Mouse (Mus musculus): ENCODE data around the gene Klf15. TPM values are rescaled to one million over a fixed set of nuclear protein-coding genes. Genes with fewer than 3 reads are reported as not detected.

Klf15 gene
- polyA plus RNA-seq, 1 experiment from 2014 or later, result 5.9 TPM

- Histone ChIP-seq H3K36me3 (no peaks in the 10 kb centered on the region), H3K4me1 (peaks cover 29% of the 10 kb centered on the region), H3K9me3 (no peaks in the 10 kb centered on the region), H3K9ac (no peak overlapping the region), H3K27me3 (no peaks in the 10 kb centered on the region), H3K4me3 (no peak overlapping the region), H3K27ac (no peak overlapping the region), H3K4me2 (no peak overlapping the region)
- WGBS, result 83% methylated on average over 3 of the region's 3 CpGs
- no peak for ATAC-seq (ENCODE audit: insufficient number of reproducible peaks, low FRiP score, low TSS enrichment, low read depth)
These were observed 13.5 kb downstream of the Klf15 start for GRCm38 (mm10) chr6:90475854-90476212.

- H3K4me3 ChIP-seq, result no peak overlapping the region
- no peaks in the 10 kb centered on the region for H3K27me3 ChIP-seq
- no peak overlapping the region for H3K9ac ChIP-seq
- H3K4me1 ChIP-seq, result peaks cover 17% of the 10 kb centered on the region
- WGBS, result 44% methylated on average over 14 of the region's 14 CpGs
- no peak; the same call in 1 of the 2 replicates for ATAC-seq (ENCODE audit: insufficient number of reproducible peaks, low FRiP score, low TSS enrichment, low read depth)
- H3K36me3 ChIP-seq, result no peaks in the 10 kb centered on the region
- H3K4me2 ChIP-seq, result no peak overlapping the region
- no peaks in the 10 kb centered on the region for H3K9me3 ChIP-seq
- no peak overlapping the region for H3K27ac ChIP-seq
These were observed 14.7 kb downstream of the Klf15 start for GRCm38 (mm10) chr6:90476941-90477518.

GRCm38 (mm10) chr6:90484249-90484648 lies 21.9 kb downstream of the Klf15 start:
- Histone ChIP-seq H3K4me1 (peaks cover 3% of the 10 kb centered on the region; the same call in 1 of the 2 replicates), H3K27me3 (0 out of 2 replicates have a peak, but pooled peaks cover 2% of the 10 kb centered on the region), H3K36me3 (no peaks in the 10 kb centered on the region), H3K4me3 (no peak overlapping the region), H3K27ac (no peak overlapping the region), H3K9me3 (no peaks in the 10 kb centered on the region), H3K9ac (no peak overlapping the region), H3K4me2 (no peak overlapping the region)
- 39% methylated on average over 3 of the region's 3 CpGs for WGBS
- no peak for ATAC-seq (ENCODE audit: insufficient number of reproducible peaks, low FRiP score, low TSS enrichment, low read depth)

- no peak overlapping the region for H3K9ac ChIP-seq
- H3K4me3 ChIP-seq, result no peak overlapping the region
- H3K27me3 ChIP-seq, result 0 out of 2 replicates have a peak, but pooled peaks cover 2% of the 10 kb centered on the region
- 89% methylated on average over 5 of the region's 5 CpGs for whole genome bisulfite sequencing
- no peak for ATAC-seq (ENCODE audit: insufficient number of reproducible peaks, low FRiP score, low TSS enrichment, low read depth)
- no peaks in the 10 kb centered on the region for H3K9me3 ChIP-seq
- no peak overlapping the region for H3K27ac ChIP-seq
- H3K4me2 ChIP-seq, result no peak overlapping the region
- H3K36me3 ChIP-seq, result no peaks in the 10 kb centered on the region
- peaks cover 3% of the 10 kb centered on the region; the same call in 1 of the 2 replicates for H3K4me1 ChIP-seq
These were observed 22.5 kb downstream of the Klf15 start for GRCm38 (mm10) chr6:90484876-90485275.

- Histone ChIP-seq H3K27ac (no peak within 1 kb of the TSS), H3K4me3 (no peak within 1 kb of the TSS), H3K9me3 (no peaks in the 10 kb centered on the region), H3K27me3 (0 out of 2 replicates have a peak, but pooled peaks cover 2% of the 10 kb centered on the region), H3K36me3 (no peaks in the 10 kb centered on the region), H3K4me2 (no peak within 1 kb of the TSS), H3K4me1 (peaks cover 3% of the 10 kb centered on the region; the same call in 1 of the 2 replicates), H3K9ac (no peak within 1 kb of the TSS)
- 78% methylated on average over 12 of the region's 12 CpGs for WGBS
- no peak for ATAC-seq (ENCODE audit: insufficient number of reproducible peaks, low FRiP score, low TSS enrichment, low read depth)
These were observed 24.0 kb downstream of the Klf15 start, which contains the start of gene Aldh1l1 for GRCm38 (mm10) chr6:90486176-90486921. TSS of gene Aldh1l1 (plus strand) at chr6:90486427.

GRCm38 (mm10) chr6:90487531-90487930 lies 25.2 kb downstream of the Klf15 start:
- Histone ChIP-seq H3K36me3 (no peaks in the 10 kb centered on the region), H3K9me3 (no peaks in the 10 kb centered on the region), H3K4me1 (peaks cover 3% of the 10 kb centered on the region; the same call in 1 of the 2 replicates), H3K27ac (no peak overlapping the region), H3K27me3 (0 out of 2 replicates have a peak, but pooled peaks cover 2% of the 10 kb centered on the region), H3K9ac (no peak overlapping the region), H3K4me2 (no peak overlapping the region), H3K4me3 (no peak overlapping the region)
- ATAC-seq (ENCODE audit: insufficient number of reproducible peaks, low FRiP score, low TSS enrichment, low read depth), result no peak
- WGBS, result 74% methylated on average over 1 of the region's 1 CpGs

GRCm38 (mm10) chr6:90489532-90489931 lies 27.2 kb downstream of the Klf15 start:
- no peak for ATAC-seq (ENCODE audit: insufficient number of reproducible peaks, low FRiP score, low TSS enrichment, low read depth)
- H3K9ac ChIP-seq, result no peak overlapping the region
- no peak overlapping the region for H3K4me3 ChIP-seq
- 0 out of 2 replicates have a peak, but pooled peaks cover 2% of the 10 kb centered on the region for H3K27me3 ChIP-seq
- no peaks in the 10 kb centered on the region for H3K36me3 ChIP-seq
- H3K4me1 ChIP-seq, result peaks cover 3% of the 10 kb centered on the region; the same call in 1 of the 2 replicates
- H3K27ac ChIP-seq, result no peak overlapping the region
- no peaks in the 10 kb centered on the region for H3K9me3 ChIP-seq
- H3K4me2 ChIP-seq, result no peak overlapping the region
- 87% methylated on average over 3 of the region's 3 CpGs for WGBS

- WGBS, result 57% methylated on average over 2 of the region's 2 CpGs
- ATAC-seq (ENCODE audit: insufficient number of reproducible peaks, low FRiP score, low TSS enrichment, low read depth), result no peak
These were observed 28.6 kb downstream of the Klf15 start for GRCm38 (mm10) chr6:90490976-90491375.

GRCm38 (mm10) chr6:90491956-90492744 lies 29.8 kb downstream of the Klf15 start:
- H3K9me3 ChIP-seq, result no peaks in the 10 kb centered on the region
- 81% methylated on average over 10 of the region's 10 CpGs for WGBS
- no peak overlapping the region for H3K27ac ChIP-seq
- no peak for ATAC-seq (ENCODE audit: insufficient number of reproducible peaks, low FRiP score, low TSS enrichment, low read depth)
- H3K27me3 ChIP-seq, result no peaks in the 10 kb centered on the region
- H3K4me1 ChIP-seq, result peaks cover 10% of the 10 kb centered on the region
- H3K4me3 ChIP-seq, result no peak overlapping the region
- H3K36me3 ChIP-seq, result no peaks in the 10 kb centered on the region
- H3K9ac ChIP-seq, result no peak overlapping the region
- H3K4me2 ChIP-seq, result no peak overlapping the region

More at GRCm38 (mm10) chr6:90490976-90491375, 28.6 kb downstream of the Klf15 start:
- Histone ChIP-seq H3K4me1 (peaks cover 12% of the 10 kb centered on the region), H3K9ac (no peak overlapping the region), H3K27ac (no peak overlapping the region), H3K27me3 (no peaks in the 10 kb centered on the region), H3K4me3 (no peak overlapping the region), H3K4me2 (no peak overlapping the region), H3K36me3 (no peaks in the 10 kb centered on the region), H3K9me3 (no peaks in the 10 kb centered on the region)

GRCm38 (mm10) chr6:90494155-90494554 lies 31.8 kb downstream of the Klf15 start:
- Histone ChIP-seq H3K4me1 (peaks cover 10% of the 10 kb centered on the region), H3K9me3 (no peaks in the 10 kb centered on the region), H3K9ac (no peak overlapping the region), H3K27ac (no peak overlapping the region), H3K36me3 (no peaks in the 10 kb centered on the region), H3K27me3 (no peaks in the 10 kb centered on the region), H3K4me2 (no peak overlapping the region), H3K4me3 (no peak overlapping the region)
- WGBS, result 81% methylated on average over 3 of the region's 3 CpGs
- ATAC-seq (ENCODE audit: insufficient number of reproducible peaks, low FRiP score, low TSS enrichment, low read depth), result no peak

GRCm38 (mm10) chr6:90494566-90494965 lies 32.2 kb downstream of the Klf15 start:
- Histone ChIP-seq H3K4me1 (peaks cover 10% of the 10 kb centered on the region), H3K9ac (no peak overlapping the region), H3K36me3 (no peaks in the 10 kb centered on the region), H3K27me3 (no peaks in the 10 kb centered on the region), H3K9me3 (no peaks in the 10 kb centered on the region), H3K4me3 (no peak overlapping the region), H3K4me2 (no peak overlapping the region), H3K27ac (no peak overlapping the region)
- 77% methylated on average over 3 of the region's 3 CpGs for WGBS
- ATAC-seq (ENCODE audit: insufficient number of reproducible peaks, low FRiP score, low TSS enrichment, low read depth), result no peak

Measured in limb, embryonic 15.5 days (tissue).